ENCODE assay signal across 11 mouse cellular contexts in the genomic region with DNA sequence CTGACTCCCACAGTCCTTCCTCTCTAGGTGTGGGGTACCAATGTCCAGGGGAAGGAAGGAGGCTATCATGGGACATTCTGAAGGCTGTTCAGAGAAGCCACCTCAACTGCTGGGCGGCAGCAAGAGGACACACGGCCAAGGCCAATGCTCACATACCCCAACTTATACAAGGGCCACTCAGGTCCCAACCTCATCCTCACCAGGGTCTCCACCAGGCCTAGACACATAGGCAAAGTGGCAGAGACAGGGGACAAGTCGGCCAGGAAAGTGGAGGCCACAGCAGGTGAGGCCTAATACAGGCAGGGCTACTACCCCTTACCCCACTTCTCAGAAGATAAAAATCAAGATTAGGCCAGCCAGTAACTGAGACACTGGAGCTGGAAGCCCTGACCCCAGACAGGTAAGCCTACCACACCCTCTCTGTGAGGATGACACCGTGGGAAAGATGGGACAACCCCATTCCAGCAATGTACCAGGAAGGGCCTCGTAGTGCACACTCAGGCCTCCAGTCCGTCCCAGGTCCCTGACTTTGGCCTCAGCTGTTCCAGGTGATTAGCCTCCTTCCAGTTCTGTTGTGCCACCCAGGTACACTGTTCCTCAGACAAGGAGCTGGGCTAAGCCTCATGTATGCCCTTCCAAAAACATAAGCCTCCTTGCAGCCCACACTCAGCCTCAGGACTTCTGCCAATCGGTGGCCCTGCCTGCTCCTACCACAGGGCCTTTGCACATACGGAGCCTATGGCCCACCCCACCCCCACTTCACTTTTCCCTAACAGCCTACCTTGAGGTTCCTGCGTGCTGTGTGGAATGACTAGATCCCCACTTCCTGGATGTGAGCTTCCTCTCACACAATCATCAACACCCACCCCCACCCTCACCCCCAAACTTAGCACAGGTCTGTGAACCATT. TPM values are rescaled to one million over a fixed set of nuclear protein-coding genes. Genes with fewer than 3 reads are reported as not detected.
A peak's percentile ranks its signal among the peaks of the same experiment; 100 is the strongest.
DNase-seq lines count a peak whose midpoint lies in the region; ATAC-seq and TF ChIP-seq lines count a peak whose summit lies in the region.
"Had no signal": no experiment of that assay in that cellular context is flagged by ENCODE, and none has a peak within 500 bp of the region (broad histone marks: within the 10 kb centered on the region; RNA-seq: fewer than 3 reads in every experiment).

No protein-coding gene starts in this region.

- TF ChIP-seq EP300 in lung, postnatal 0 days (IDR thresholded peaks at IDR 0.05), result no peak

- H3K4me3 ChIP-seq in forebrain, embryonic 13.5 days, result peak overlapping the region; percentile 84; the same call in 1 of the 2 replicates
- no peak overlapping the region for H3K4me3 ChIP-seq in forebrain, embryonic 16.5 days (replicated peaks; ENCODE audit: low read length)
- no peak overlapping the region for H3K4me3 ChIP-seq in lung, postnatal 0 days (ENCODE audit: low read depth, low read length)
- peak overlapping the region; percentile 81 for H3K4me3 ChIP-seq in limb, embryonic 12.5 days (replicated peaks)
- H3K4me3 ChIP-seq in olfactory bulb, adult 2 months (ENCODE audit: insufficient read depth, low read depth, low read length), result peak overlapping the region; percentile 87; the same call in 1 of the 2 replicates
- H3K4me3 ChIP-seq: erythroblast, embryonic 14.5 days had no signal

- no peaks in the 10 kb centered on the region for H3K9me3 ChIP-seq in forebrain, embryonic 13.5 days (replicated peaks)
- no peaks in the 10 kb centered on the region for H3K9me3 ChIP-seq in forebrain, embryonic 16.5 days (ENCODE audit: control insufficient read depth, low read length)
- H3K9me3 ChIP-seq in lung, postnatal 0 days (ENCODE audit: low read length), result no peaks in the 10 kb centered on the region
- H3K9me3 ChIP-seq in limb, embryonic 12.5 days, result no peaks in the 10 kb centered on the region; the same call in 1 of the 2 replicates

- 89% methylated on average over 9 of the region's 9 CpGs for WGBS in forebrain, embryonic 13.5 days
- WGBS in forebrain, embryonic 16.5 days, result 91% methylated on average over 9 of the region's 9 CpGs
- 82% methylated on average over 9 of the region's 9 CpGs for WGBS in lung, postnatal 0 days
- WGBS in limb, embryonic 12.5 days, result 87% methylated on average over 9 of the region's 9 CpGs
- WGBS in olfactory bulb, adult 2 months, result 89% methylated on average over 9 of the region's 9 CpGs

- peaks cover 17% of the 10 kb centered on the region for H3K36me3 ChIP-seq in forebrain, embryonic 13.5 days (ENCODE audit: poor library complexity, severe bottlenecking)
- H3K36me3 ChIP-seq in forebrain, embryonic 16.5 days (ENCODE audit: control insufficient read depth, insufficient read depth), result no peaks in the 10 kb centered on the region; the same call in 1 of the 2 replicates
- H3K36me3 ChIP-seq in lung, postnatal 0 days (ENCODE audit: insufficient read depth, low read length), result no peaks in the 10 kb centered on the region
- H3K36me3 ChIP-seq in limb, embryonic 12.5 days, result peaks cover 25% of the 10 kb centered on the region

- no peak overlapping the region for H3K27ac ChIP-seq in forebrain, embryonic 13.5 days
- H3K27ac ChIP-seq in forebrain, embryonic 16.5 days (ENCODE audit: low read length), result no peak overlapping the region
- no peak overlapping the region for H3K27ac ChIP-seq in lung, postnatal 0 days (ENCODE audit: low read length)
- H3K27ac ChIP-seq in limb, embryonic 12.5 days, result peak overlapping the region; percentile 50; the same call in 1 of the 2 replicates
- no peak overlapping the region for H3K27ac ChIP-seq in olfactory bulb, adult 2 months (ENCODE audit: insufficient read depth, low read depth, low read length)
- H3K27ac ChIP-seq: macrophage had no signal

- ATAC-seq in forebrain, embryonic 13.5 days, result no peak
- no peak for ATAC-seq in forebrain, embryonic 16.5 days
- ATAC-seq in lung, postnatal 0 days, result no peak
- no peak for ATAC-seq in limb, embryonic 12.5 days (ENCODE audit: insufficient number of reproducible peaks, insufficient read depth, low FRiP score, low TSS enrichment, low read depth)

- peak; percentile 3 for DNase-seq in lung, postnatal 0 days (ENCODE audit: low spot score)
- DNase-seq in lung, postnatal 10 days, result no peak
- DNase-seq in right cerebral cortex, adult 2 months (ENCODE audit: low spot score in 2 of 2), result no peak
- no peak for DNase-seq in testis, postnatal 14 days (ENCODE audit: low spot score)
- DNase-seq: adrenal gland, postnatal 10 days had no signal

- H3K27me3 ChIP-seq in forebrain, embryonic 13.5 days, result peaks cover 9% of the 10 kb centered on the region; the same call in 1 of the 2 replicates
- H3K27me3 ChIP-seq in forebrain, embryonic 16.5 days (replicated peaks; ENCODE audit: control insufficient read depth, insufficient read depth, low read length), result peaks cover 5% of the 10 kb centered on the region; the same call in 1 of the 2 replicates
- H3K27me3 ChIP-seq in lung, postnatal 0 days (replicated peaks; ENCODE audit: insufficient read depth, low read length), result no peaks in the 10 kb centered on the region
- H3K27me3 ChIP-seq in limb, embryonic 12.5 days, result no peaks in the 10 kb centered on the region

- no peak for TF ChIP-seq CTCF in lung, postnatal 0 days (IDR thresholded peaks at IDR 0.05)
- no peak for TF ChIP-seq CTCF in olfactory bulb, adult 2 months (IDR thresholded peaks at IDR 0.05; ENCODE audit: insufficient read depth, low read depth, low read length)

- no peak for TF ChIP-seq POLR2A in olfactory bulb, adult 2 months (IDR thresholded peaks at IDR 0.05; ENCODE audit: insufficient read depth, low read depth, low read length)

- peak overlapping the region; percentile 88; the same call in 1 of the 2 replicates for H3K4me2 ChIP-seq in forebrain, embryonic 13.5 days
- no peak overlapping the region for H3K4me2 ChIP-seq in forebrain, embryonic 16.5 days (ENCODE audit: low read length)
- H3K4me2 ChIP-seq in lung, postnatal 0 days (replicated peaks; ENCODE audit: low read depth, low read length), result no peak overlapping the region
- peak overlapping the region; percentile 95 for H3K4me2 ChIP-seq in limb, embryonic 12.5 days

- no peak overlapping the region for H3K9ac ChIP-seq in forebrain, embryonic 13.5 days
- no peak overlapping the region for H3K9ac ChIP-seq in forebrain, embryonic 16.5 days (replicated peaks; ENCODE audit: low read depth, low read length)
- no peak overlapping the region for H3K9ac ChIP-seq in lung, postnatal 0 days (replicated peaks; ENCODE audit: low read depth)
- peak overlapping the region; percentile 90; the same call in 1 of the 2 replicates for H3K9ac ChIP-seq in limb, embryonic 12.5 days (replicated peaks)

- peaks cover 75% of the 10 kb centered on the region for H3K4me1 ChIP-seq in forebrain, embryonic 13.5 days
- peaks cover 51% of the 10 kb centered on the region for H3K4me1 ChIP-seq in forebrain, embryonic 16.5 days (replicated peaks; ENCODE audit: control insufficient read depth, insufficient read depth, low read length)
- peaks cover 10% of the 10 kb centered on the region; the same call in 1 of the 2 replicates for H3K4me1 ChIP-seq in lung, postnatal 0 days (ENCODE audit: insufficient read depth, low read depth, low read length)
- peaks cover 53% of the 10 kb centered on the region for H3K4me1 ChIP-seq in limb, embryonic 12.5 days (replicated peaks)
- H3K4me1 ChIP-seq in olfactory bulb, adult 2 months (ENCODE audit: control insufficient read depth, insufficient read depth, low read length), result peaks cover 78% of the 10 kb centered on the region

RNA-seq across cellular contexts. Expression of a gene that starts 2.5 kb away (rescaled TPM):
- 81.9 and 101 TPM in 2 replicates for polyA plus RNA-seq in forebrain, embryonic 13.5 days (2015; fragmentation: Nextera tagmentation; extraction: Ambion mirVana)
- polyA plus RNA-seq in forebrain, embryonic 16.5 days (2015; fragmentation: Nextera tagmentation; extraction: Ambion mirVana), result 100 and 121 TPM in 2 replicates
- 117 and 125 TPM in 2 replicates for polyA plus RNA-seq in lung, postnatal 0 days (2015; fragmentation: Nextera tagmentation; extraction: Ambion mirVana)
- polyA plus RNA-seq in limb, embryonic 12.5 days (2016; fragmentation: Nextera tagmentation; extraction: Ambion mirVana), result 137 and 151 TPM in 2 replicates
- not detected in 2 replicates for polyA plus RNA-seq in olfactory bulb, adult 2 months (2012; ENCODE audit: insufficient read depth, insufficient read length, low replicate concordance, missing spikeins)

RNA-seq across cellular contexts. Expression of a gene that starts 9.8 kb away (rescaled TPM):
- polyA plus RNA-seq in forebrain, embryonic 13.5 days (2015; fragmentation: Nextera tagmentation; extraction: Ambion mirVana), result 0.65 and 0.68 TPM in 2 replicates
- 0.61 and 1.1 TPM in 2 replicates for polyA plus RNA-seq in forebrain, embryonic 16.5 days (2015; fragmentation: Nextera tagmentation; extraction: Ambion mirVana)
- 4.2 TPM in 2 replicates for polyA plus RNA-seq in lung, postnatal 0 days (2015; fragmentation: Nextera tagmentation; extraction: Ambion mirVana)
- polyA plus RNA-seq in limb, embryonic 12.5 days (2016; fragmentation: Nextera tagmentation; extraction: Ambion mirVana), result 0.76 and 1.2 TPM in 2 replicates
- not detected in 2 replicates for polyA plus RNA-seq in olfactory bulb, adult 2 months (2012; ENCODE audit: insufficient read depth, insufficient read length, low replicate concordance, missing spikeins)

RNA-seq across cellular contexts. Expression of a gene that starts 12.0 kb away (rescaled TPM):
- polyA plus RNA-seq in forebrain, embryonic 13.5 days (2015; fragmentation: Nextera tagmentation; extraction: Ambion mirVana), result 87.1 and 105 TPM in 2 replicates
- polyA plus RNA-seq in forebrain, embryonic 16.5 days (2015; fragmentation: Nextera tagmentation; extraction: Ambion mirVana), result 116 and 141 TPM in 2 replicates
- 49.1 and 57.8 TPM in 2 replicates for polyA plus RNA-seq in lung, postnatal 0 days (2015; fragmentation: Nextera tagmentation; extraction: Ambion mirVana)
- polyA plus RNA-seq in limb, embryonic 12.5 days (2016; fragmentation: Nextera tagmentation; extraction: Ambion mirVana), result 177 and 180 TPM in 2 replicates
- polyA plus RNA-seq in olfactory bulb, adult 2 months (2012; ENCODE audit: insufficient read depth, insufficient read length, low replicate concordance, missing spikeins), result not detected in 2 replicates

RNA-seq across cellular contexts. Expression of a gene that starts 26.1 kb away (rescaled TPM):
- 0.15 TPM in 1 of 2 replicates, not detected in the other for polyA plus RNA-seq in forebrain, embryonic 13.5 days (2015; fragmentation: Nextera tagmentation; extraction: Ambion mirVana)
- 0.20 TPM in 1 of 2 replicates, not detected in the other for polyA plus RNA-seq in forebrain, embryonic 16.5 days (2015; fragmentation: Nextera tagmentation; extraction: Ambion mirVana)
- 1.3 and 2.3 TPM in 2 replicates for polyA plus RNA-seq in lung, postnatal 0 days (2015; fragmentation: Nextera tagmentation; extraction: Ambion mirVana)
- 0.15 TPM in 1 of 2 replicates, not detected in the other for polyA plus RNA-seq in limb, embryonic 12.5 days (2016; fragmentation: Nextera tagmentation; extraction: Ambion mirVana)
- not detected in 2 replicates for polyA plus RNA-seq in olfactory bulb, adult 2 months (2012; ENCODE audit: insufficient read depth, insufficient read length, low replicate concordance, missing spikeins)
- polyA plus RNA-seq: erythroblast, embryonic 14.5 days had no signal

RNA-seq across cellular contexts. Expression of a gene that starts 54.1 kb away (rescaled TPM):
- 64.6 and 80.8 TPM in 2 replicates for polyA plus RNA-seq in forebrain, embryonic 13.5 days (2015; fragmentation: Nextera tagmentation; extraction: Ambion mirVana)
- polyA plus RNA-seq in forebrain, embryonic 16.5 days (2015; fragmentation: Nextera tagmentation; extraction: Ambion mirVana), result 60.3 and 65.7 TPM in 2 replicates
- 32.9 and 34.4 TPM in 2 replicates for polyA plus RNA-seq in lung, postnatal 0 days (2015; fragmentation: Nextera tagmentation; extraction: Ambion mirVana)
- 45.7 and 53.9 TPM in 2 replicates for polyA plus RNA-seq in limb, embryonic 12.5 days (2016; fragmentation: Nextera tagmentation; extraction: Ambion mirVana)
- polyA plus RNA-seq in olfactory bulb, adult 2 months (2012; ENCODE audit: insufficient read depth, insufficient read length, low replicate concordance, missing spikeins), result not detected in 2 replicates

Comparison
In these comparisons a context has a peak if more than half of its experiments do, and no peak if none do; other contexts are left out.
1. H3K4me2 ChIP-seq: peak in forebrain, embryonic 13.5 days (single experiment) and limb, embryonic 12.5 days (single experiment); none in forebrain, embryonic 16.5 days (single experiment) and lung, postnatal 0 days (single experiment).
2. H3K4me3 ChIP-seq: peak in forebrain, embryonic 13.5 days (single experiment), limb, embryonic 12.5 days (single experiment) and olfactory bulb, adult 2 months (single experiment); none in forebrain, embryonic 16.5 days (single experiment) and lung, postnatal 0 days (single experiment).